Mouse (Mus musculus) intestine, postnatal 0 days (tissue): ENCODE results near the gene Sntb2. TPM values are rescaled to one million over a fixed set of nuclear protein-coding genes. Genes with fewer than 3 reads are reported as not detected.
A peak's percentile ranks its signal among the peaks of the same experiment; 100 is the strongest.

ENCODE experiments used
- ATAC-seq: fragments of 200-750 bp; cut with Nextera tagmentation; 2 replicates; pipeline ENCODE4 v1.8.0; 2017; ENCODE audit warnings: mild to moderate bottlenecking, moderate TSS enrichment, moderate library complexity
- H3K27ac ChIP-seq: fragments of 300-500 bp; sonication (generic); 2 replicates; pipeline ENCODE4 v1.5.1; 2014; ENCODE audit warnings: mild to moderate bottlenecking, low read depth, low read length, moderate library complexity
- H3K27me3 ChIP-seq: fragments of 300-500 bp; sonication (generic); replicated peaks from 2 replicates; pipeline ENCODE4 v1.6.1; 2014; ENCODE audit warnings: low read length, mixed read lengths; ENCODE audit not compliant: control insufficient read depth, insufficient read depth
- H3K36me3 ChIP-seq: fragments of 300-500 bp; sonication (generic); 2 replicates; pipeline ENCODE4 v1.6.1; 2014; ENCODE audit warnings: mild to moderate bottlenecking, moderate library complexity; ENCODE audit not compliant: control insufficient read depth, insufficient read depth
- H3K4me1 ChIP-seq: fragments of 300-500 bp; sonication (generic); replicated peaks from 2 replicates; pipeline ENCODE4 v1.6.1; 2014; ENCODE audit warnings: antibody characterized with exemption, low read length, mixed read lengths; ENCODE audit not compliant: control insufficient read depth, insufficient read depth
- H3K4me2 ChIP-seq: fragments of 300-500 bp; sonication (generic); replicated peaks from 2 replicates; pipeline ENCODE4 v1.6.1; 2014; ENCODE audit warnings: low read depth, mild to moderate bottlenecking, moderate library complexity
- H3K4me3 ChIP-seq: fragments of 300-500 bp; sonication (generic); 2 replicates; pipeline ENCODE4 v1.5.1; 2014; ENCODE audit warnings: low read depth, low read length
- H3K9ac ChIP-seq: fragments of 300-500 bp; sonication (generic); 2 replicates; pipeline ENCODE4 v1.6.1; 2014; ENCODE audit warnings: mild to moderate bottlenecking, low read depth, low read length
- H3K9me3 ChIP-seq: fragments of 300-500 bp; sonication (generic); 2 replicates; pipeline ENCODE4 v1.6.1; 2016; ENCODE audit warnings: mixed run types; ENCODE audit not compliant: control insufficient read depth
- CTCF ChIP-seq: sonication (generic); IDR thresholded peaks from 2 replicates; pipeline ENCODE4 v1.5.1; 2016; ENCODE audit warnings: low read depth, mild to moderate bottlenecking, control low read depth, antibody characterized with exemption, moderate library complexity
- WGBS: fragments of 180-500 bp; shearing (Covaris S2); extraction: QIAGEN DNeasy Blood & Tissue Kit; methylation state at CpG from one replicate; pipeline ENCODE4 v1.1.7; 2014; 5-methylcytosine and 5-hydroxymethylcytosine counted together
- polyA plus RNA-seq: library from polyadenylated mRNA; unstranded; fragments of >200 nt; fragmentation: Nextera tagmentation; extraction: Ambion mirVana; gene quantifications from 2 replicates; pipeline ENCODE4 v1.2.1, GENCODE M21; 2015

The Sntb2 gene
- 8.3 and 10.0 TPM in 2 replicates for polyA plus RNA-seq

DNA sequence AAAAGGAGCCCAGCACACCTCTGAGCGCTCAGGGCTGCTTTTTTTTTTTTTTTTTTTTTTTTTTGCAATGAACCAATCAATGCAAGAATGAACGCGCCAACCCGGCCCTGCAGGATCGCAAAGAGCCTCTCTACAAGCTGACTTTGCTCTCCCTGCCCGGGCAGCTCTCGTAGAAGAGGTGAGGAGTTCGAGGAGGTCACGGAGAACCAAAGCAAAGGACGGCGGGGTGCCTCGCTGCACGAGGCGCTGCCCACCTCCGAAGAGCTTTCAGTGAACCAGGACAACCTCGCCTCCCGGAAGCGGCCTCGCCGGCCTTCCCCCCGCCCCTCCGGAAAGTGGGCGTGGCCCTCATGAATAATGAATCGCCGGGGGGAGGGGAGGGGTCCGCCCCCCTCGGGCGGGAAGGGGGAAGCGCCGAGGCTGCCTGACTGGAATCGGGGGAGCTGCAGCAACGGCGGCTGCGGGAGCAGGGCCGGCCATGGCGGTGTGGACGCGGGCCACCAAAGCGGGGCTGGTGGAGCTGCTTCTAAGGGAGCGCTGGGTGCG lies at the start of gene Sntb2:
Sntb2 (plus strand) TSS at position 427 of the 546 bp plus-strand sequence.
- no peaks in the 10 kb centered on the region for H3K27me3 ChIP-seq
- under 1% methylated on average over 37 of the region's 41 CpGs for WGBS
- H3K4me2 ChIP-seq: peak within 1 kb of the TSS; percentile 90
- no peak; the same call in 1 of the 2 replicates for TF ChIP-seq CTCF
- peak within 1 kb of the TSS; percentile 94 for H3K4me3 ChIP-seq
- ATAC-seq: peak; percentile 70
- H3K4me1 ChIP-seq: peaks cover 3% of the 10 kb centered on the region; the same call in 1 of the 2 replicates
- H3K36me3 ChIP-seq: no peaks in the 10 kb centered on the region
- peak within 1 kb of the TSS; percentile 96 for H3K9ac ChIP-seq
- H3K9me3 ChIP-seq: no peaks in the 10 kb centered on the region
- peak within 1 kb of the TSS; percentile 95 for H3K27ac ChIP-seq

- WGBS: 32% methylated on average over 5 of the region's 5 CpGs
- no peak overlapping the region for H3K9ac ChIP-seq
- ATAC-seq: peak; percentile 66
- no peaks in the 10 kb centered on the region for H3K9me3 ChIP-seq
- H3K27ac ChIP-seq: no peak overlapping the region
- H3K36me3 ChIP-seq: peaks cover 37% of the 10 kb centered on the region
- no peaks in the 10 kb centered on the region; the same call in 1 of the 2 replicates for H3K4me1 ChIP-seq
- peak; percentile 94 for TF ChIP-seq CTCF
- no peak overlapping the region for H3K4me2 ChIP-seq
- H3K27me3 ChIP-seq: no peaks in the 10 kb centered on the region
- no peak overlapping the region for H3K4me3 ChIP-seq
Measured at GRCm38 (mm10) chr8:106887336-106888189, 48.0 kb upstream of the Sntb2 start.

GRCm38 (mm10) chr8:106888803-106889202 lies 46.7 kb upstream of the Sntb2 start:
- no peaks in the 10 kb centered on the region for H3K27me3 ChIP-seq
- no peak overlapping the region for H3K4me3 ChIP-seq
- H3K36me3 ChIP-seq: peaks cover 26% of the 10 kb centered on the region
- no peak overlapping the region; the same call in 1 of the 2 replicates for H3K27ac ChIP-seq
- H3K9ac ChIP-seq: no peak overlapping the region
- ATAC-seq: no peak
- TF ChIP-seq CTCF: no peak
- H3K9me3 ChIP-seq: no peaks in the 10 kb centered on the region
- WGBS: 48% methylated on average over 3 of the region's 3 CpGs
- H3K4me1 ChIP-seq: no peaks in the 10 kb centered on the region; the same call in 1 of the 2 replicates
- H3K4me2 ChIP-seq: no peak overlapping the region

DNA sequence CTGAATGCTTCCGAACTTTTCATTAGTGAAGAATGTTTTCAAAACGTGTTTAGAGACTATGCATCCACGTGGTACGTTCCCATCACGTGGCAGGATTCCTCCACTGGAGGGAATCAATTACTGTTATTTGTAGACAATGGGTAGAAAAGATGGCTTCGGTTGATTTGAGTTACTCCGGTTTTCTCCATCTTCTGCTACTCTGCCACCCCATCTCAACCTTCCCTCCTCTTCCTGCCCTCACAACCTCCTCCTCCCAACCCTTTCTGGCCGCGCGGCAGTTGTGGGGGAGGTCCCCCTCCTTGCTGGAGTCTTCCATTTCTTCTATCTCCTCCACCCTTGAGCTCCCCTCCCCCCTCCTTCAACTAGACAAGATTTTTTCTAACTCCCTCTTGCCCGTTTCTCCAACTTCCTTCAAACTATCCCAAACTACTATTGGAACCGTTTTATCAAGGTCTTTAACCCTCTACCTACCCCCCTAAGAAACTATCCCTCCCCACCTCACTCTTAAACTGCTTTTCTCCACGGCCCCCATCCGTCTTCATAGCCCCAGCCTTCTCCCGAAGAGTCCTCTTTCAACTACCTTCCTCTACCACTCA lies 43.2 kb upstream of the Sntb2 start:
- Histone ChIP-seq H3K9ac (peak overlapping the region; percentile 93), H3K36me3 (peaks cover 3% of the 10 kb centered on the region; the same call in 1 of the 2 replicates), H3K27ac (peak overlapping the region; percentile 97), H3K27me3 (no peaks in the 10 kb centered on the region), H3K4me2 (peak overlapping the region; percentile 83), H3K4me3 (peak overlapping the region; percentile 99), H3K4me1 (no peaks in the 10 kb centered on the region; the same call in 1 of the 2 replicates), H3K9me3 (no peaks in the 10 kb centered on the region)
- no peak for ATAC-seq
- WGBS: 1% methylated on average over 15 of the region's 15 CpGs
- no peak for TF ChIP-seq CTCF

GRCm38 (mm10) chr8:106892806-106893451 lies 42.6 kb upstream of the Sntb2 start:
- 2% methylated on average over 53 of the region's 57 CpGs for WGBS
- H3K27ac ChIP-seq: peak overlapping the region; percentile 97

More at GRCm38 (mm10) chr8:106892806-106893451, 42.6 kb upstream of the Sntb2 start:
- Histone ChIP-seq H3K9me3 (no peaks in the 10 kb centered on the region), H3K9ac (peak overlapping the region; percentile 93), H3K36me3 (peaks cover 5% of the 10 kb centered on the region), H3K4me3 (peak overlapping the region; percentile 99), H3K4me1 (no peaks in the 10 kb centered on the region; the same call in 1 of the 2 replicates), H3K27me3 (no peaks in the 10 kb centered on the region), H3K4me2 (peak overlapping the region; percentile 83)
- TF ChIP-seq CTCF: no peak
- ATAC-seq: peak; percentile 72
